Mouse (Mus musculus) thymus, adult 2 months (tissue): ENCODE data around the gene Rnf220. TPM values are rescaled to one million over a fixed set of nuclear protein-coding genes. Genes with fewer than 3 reads are reported as not detected.

ENCODE experiments used
- DNase-seq: peaks from one replicate; pipeline ENCODE4 v3.0.0; 2021
- H3K27ac ChIP-seq: fragments of 200-500 bp; 2 replicates; pipeline ENCODE4 v1.5.1; 2012; ENCODE audit warnings: low read length, control low read depth; ENCODE audit not compliant: control insufficient read depth, insufficient read depth
- H3K27me3 ChIP-seq: fragments of 200-500 bp; 2 replicates; pipeline ENCODE4 v1.6.1; 2012; ENCODE audit warnings: mild to moderate bottlenecking, low read length, moderate library complexity, mixed read lengths; ENCODE audit not compliant: control insufficient read depth, insufficient read depth
- H3K36me3 ChIP-seq: fragments of 200-500 bp; 2 replicates; pipeline ENCODE4 v1.6.1; 2012; ENCODE audit warnings: mild to moderate bottlenecking, low read length, moderate library complexity; ENCODE audit not compliant: control insufficient read depth, insufficient read depth
- H3K4me1 ChIP-seq: fragments of 200-500 bp; replicated peaks from 2 replicates; pipeline ENCODE4 v1.6.1; 2012; ENCODE audit warnings: low read length; ENCODE audit not compliant: control insufficient read depth, insufficient read depth
- H3K4me3 ChIP-seq: fragments of 200-500 bp; 2 replicates; pipeline ENCODE4 v1.5.1; 2012; ENCODE audit warnings: mild to moderate bottlenecking, low read length, control low read depth, moderate library complexity; ENCODE audit not compliant: control insufficient read depth, insufficient read depth
- CTCF ChIP-seq: fragments of 200-500 bp; IDR thresholded peaks from 2 replicates; pipeline ENCODE4 v1.5.1; 2012; ENCODE audit warnings: mild to moderate bottlenecking, control low read depth, low read length, moderate library complexity, borderline replicate concordance; ENCODE audit not compliant: control insufficient read depth, poor library complexity, insufficient read depth; ENCODE audit errors: extremely low read depth
- POLR2A ChIP-seq: fragments of 200-500 bp; IDR thresholded peaks from 2 replicates; pipeline ENCODE4 v1.6.1; 2012; ENCODE audit warnings: mild to moderate bottlenecking, low read length, control low read depth, moderate library complexity; ENCODE audit not compliant: control insufficient read depth, poor library complexity, insufficient read depth; ENCODE audit errors: extremely low read depth
- WGBS: fragments of 180-500 bp; shearing (Covaris S2); methylation state at CpG from one replicate; pipeline ENCODE4 v1.1.7; 2018; 5-methylcytosine and 5-hydroxymethylcytosine counted together
- polyA plus RNA-seq: library from polyadenylated mRNA; depleted of rRNA; stranded (reverse); fragments of >200 nt; gene quantifications from 2 replicates; pipeline ENCODE4 v1.2.3, GENCODE M21; 2012

Gene Rnf220
- polyA plus RNA-seq, 1 experiment = 178 TPM

GRCm38 (mm10) chr4:117403411-117403810 lies 93.4 kb downstream of the Rnf220 start:
- H3K27me3 ChIP-seq = no peaks in the 10 kb centered on the region
- no peak for DNase-seq
- no peak overlapping the region for H3K27ac ChIP-seq
- no peak overlapping the region for H3K4me3 ChIP-seq
- H3K4me1 ChIP-seq = no peaks in the 10 kb centered on the region
- 75% methylated on average over 3 of the region's 3 CpGs for whole genome bisulfite sequencing
- TF ChIP-seq CTCF (no peak), POLR2A (no peak)
- no peaks in the 10 kb centered on the region for H3K36me3 ChIP-seq

- 92% methylated on average over 11 of the region's 11 CpGs for WGBS
- TF ChIP-seq POLR2A (no peak), CTCF (no peak)
- no peak overlapping the region for H3K4me3 ChIP-seq
- no peak for DNase-seq
- H3K36me3 ChIP-seq = no peaks in the 10 kb centered on the region
- no peak overlapping the region for H3K27ac ChIP-seq
- H3K27me3 ChIP-seq = no peaks in the 10 kb centered on the region
- H3K4me1 ChIP-seq = no peaks in the 10 kb centered on the region
Measured at GRCm38 (mm10) chr4:117397128-117397527, 99.7 kb downstream of the Rnf220 start.

- Histone ChIP-seq H3K27ac (no peak overlapping the region), H3K27me3 (no peaks in the 10 kb centered on the region), H3K36me3 (no peaks in the 10 kb centered on the region), H3K4me3 (no peak overlapping the region), H3K4me1 (no peaks in the 10 kb centered on the region)
- TF ChIP-seq CTCF (no peak), POLR2A (no peak)
- DNase-seq = no peak
- 92% methylated on average over 7 of the region's 7 CpGs for WGBS
Measured at GRCm38 (mm10) chr4:117393027-117393426, 103.8 kb downstream of the Rnf220 start.

- no peak overlapping the region for H3K27ac ChIP-seq
- H3K27me3 ChIP-seq = no peaks in the 10 kb centered on the region
- DNase-seq = no peak
- no peak overlapping the region for H3K4me3 ChIP-seq
- no peaks in the 10 kb centered on the region for H3K36me3 ChIP-seq
- no peaks in the 10 kb centered on the region for H3K4me1 ChIP-seq
- no peak for TF ChIP-seq POLR2A
- no peak for TF ChIP-seq CTCF
- 80% methylated on average over 2 of the region's 2 CpGs for WGBS
Measured at GRCm38 (mm10) chr4:117392391-117392790, 104.5 kb downstream of the Rnf220 start.

DNA sequence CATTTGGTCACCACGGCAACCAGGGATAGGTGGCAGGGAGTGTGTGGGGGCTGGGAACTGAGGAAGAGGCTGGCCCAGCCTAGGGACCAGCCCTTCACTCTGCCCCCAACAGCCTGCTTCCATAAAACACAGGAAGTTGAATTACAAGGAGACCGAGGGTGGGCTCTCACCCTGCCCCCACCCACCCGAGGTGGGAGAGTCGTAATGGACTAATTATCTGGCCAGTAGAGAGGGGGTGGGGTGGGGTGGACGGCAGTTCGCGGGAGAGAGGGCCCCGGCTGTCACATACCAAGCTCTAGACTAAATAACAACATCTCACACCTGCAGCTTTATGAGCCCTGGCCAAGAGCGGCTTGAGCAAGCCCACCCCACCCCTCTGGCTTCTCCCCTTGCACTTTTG lies 104.9 kb downstream of the Rnf220 start:
- no peak for DNase-seq
- no peak overlapping the region for H3K4me3 ChIP-seq
- no peaks in the 10 kb centered on the region for H3K4me1 ChIP-seq
- no peaks in the 10 kb centered on the region for H3K36me3 ChIP-seq
- no peak overlapping the region for H3K27ac ChIP-seq
- WGBS = 71% methylated on average over 9 of the region's 9 CpGs
- TF ChIP-seq POLR2A (no peak), CTCF (no peak)
- H3K27me3 ChIP-seq = no peaks in the 10 kb centered on the region

- no peak for TF ChIP-seq CTCF
- Histone ChIP-seq H3K27ac (no peak overlapping the region), H3K27me3 (no peaks in the 10 kb centered on the region), H3K4me3 (no peak overlapping the region), H3K4me1 (no peaks in the 10 kb centered on the region), H3K36me3 (no peaks in the 10 kb centered on the region)
- DNase-seq = no peak
- 93% methylated on average over 22 of the region's 22 CpGs for WGBS
Measured at GRCm38 (mm10) chr4:117390850-117391795, 105.7 kb downstream of the Rnf220 start.
